Mouse (Mus musculus): Measurements from ENCODE around the gene Slc5a11. TPM values are rescaled to one million over a fixed set of nuclear protein-coding genes. Genes with fewer than 3 reads are reported as not detected.

Slc5a11 gene
- polyA plus RNA-seq, 1 experiment from 2014 or later, result 1.9 TPM

- 86% methylated on average over 10 of the region's 10 CpGs for WGBS (ENCODE audit: missing documents)
- Histone ChIP-seq H3K27ac (no peak overlapping the region), H3K36me3 (ENCODE audit: inconsistent target) (peaks cover 10% of the 10 kb centered on the region; the same call in 1 of the 2 replicates), H3K79me2 (ENCODE audit: inconsistent target) (no peaks in the 10 kb centered on the region), H3K4me3 (ENCODE audit: inconsistent target) (no peak overlapping the region)
Measured at GRCm38 (mm10) chr7:123198695-123199094, 15.9 kb upstream of the Slc5a11 start.

GRCm38 (mm10) chr7:123199151-123199550, 15.4 kb upstream of the Slc5a11 start:
- peaks cover 6% of the 10 kb centered on the region; the same call in 1 of the 2 replicates for H3K36me3 ChIP-seq (ENCODE audit: inconsistent target)
- H3K27ac ChIP-seq, result no peak overlapping the region
- WGBS (ENCODE audit: missing documents), result 84% methylated on average over 3 of the region's 3 CpGs
- no peak overlapping the region for H3K4me3 ChIP-seq (ENCODE audit: inconsistent target)
- no peaks in the 10 kb centered on the region for H3K79me2 ChIP-seq (ENCODE audit: inconsistent target)

DNA sequence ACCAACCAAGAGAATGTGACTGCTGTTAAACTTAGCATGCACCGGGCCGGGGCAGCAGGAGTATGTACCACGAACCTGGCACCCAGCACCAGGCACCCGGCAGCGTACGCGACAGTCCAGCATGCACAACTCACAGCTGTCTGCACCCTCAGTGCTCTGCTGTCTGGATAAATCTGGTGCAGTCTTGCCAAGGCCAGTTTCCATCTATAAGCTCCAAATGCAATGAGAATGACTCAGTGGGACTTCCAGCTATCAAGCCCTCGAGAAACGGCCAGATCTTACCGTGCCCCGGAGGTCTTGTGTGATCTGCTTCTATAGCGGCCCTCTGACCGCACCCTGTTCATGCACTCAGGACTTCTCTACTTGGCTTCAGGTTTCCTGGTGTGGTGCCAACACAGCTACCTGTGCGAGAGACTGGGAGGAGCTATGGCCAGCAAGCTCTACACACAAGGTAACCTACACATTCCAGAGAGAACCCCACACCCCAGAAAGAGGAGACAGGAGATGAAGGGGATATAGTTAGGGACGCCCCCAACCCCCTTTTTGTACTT, 14.8 kb upstream of the Slc5a11 start:
- Histone ChIP-seq H3K79me2 (ENCODE audit: inconsistent target) (no peaks in the 10 kb centered on the region), H3K36me3 (ENCODE audit: inconsistent target) (0 out of 2 replicates have a peak, but pooled peaks cover under 1% of the 10 kb centered on the region), H3K4me3 (ENCODE audit: inconsistent target) (no peak overlapping the region), H3K27ac (no peak overlapping the region)
- WGBS (ENCODE audit: missing documents), result 96% methylated on average over 15 of the region's 15 CpGs

GRCm38 (mm10) chr7:123200722-123201121, 13.9 kb upstream of the Slc5a11 start:
- H3K27ac ChIP-seq, result no peak overlapping the region
- H3K79me2 ChIP-seq (ENCODE audit: inconsistent target), result no peaks in the 10 kb centered on the region
- H3K4me3 ChIP-seq (ENCODE audit: inconsistent target), result no peak overlapping the region
- no peaks in the 10 kb centered on the region for H3K36me3 ChIP-seq (ENCODE audit: inconsistent target)
- WGBS (ENCODE audit: missing documents), result 52% methylated on average over 9 of the region's 9 CpGs

DNA sequence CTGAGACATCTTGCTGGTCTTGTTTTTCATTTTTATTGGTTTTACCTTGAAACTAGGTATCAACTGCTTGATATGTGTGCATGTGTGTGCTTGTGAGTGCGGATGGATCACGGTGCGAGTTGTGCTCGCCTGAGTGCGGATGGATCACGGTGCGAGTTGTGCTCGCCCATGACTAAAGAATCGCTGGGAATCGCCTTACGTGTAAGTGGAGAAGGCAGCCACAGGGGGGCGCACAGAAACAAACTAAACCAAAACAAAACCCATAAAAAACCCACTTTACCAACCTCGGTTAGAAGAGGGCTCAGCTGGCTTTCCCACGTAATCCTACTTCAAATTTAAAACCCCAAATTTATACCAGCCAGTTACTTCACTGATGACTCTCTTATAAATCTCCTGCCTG, 9.3 kb upstream of the Slc5a11 start:
- Histone ChIP-seq H3K4me3 (ENCODE audit: inconsistent target) (no peak overlapping the region), H3K27ac (no peak overlapping the region), H3K36me3 (ENCODE audit: inconsistent target) (no peaks in the 10 kb centered on the region), H3K79me2 (ENCODE audit: inconsistent target) (no peaks in the 10 kb centered on the region)
- WGBS (ENCODE audit: missing documents), result 12% methylated on average over 14 of the region's 14 CpGs

DNA sequence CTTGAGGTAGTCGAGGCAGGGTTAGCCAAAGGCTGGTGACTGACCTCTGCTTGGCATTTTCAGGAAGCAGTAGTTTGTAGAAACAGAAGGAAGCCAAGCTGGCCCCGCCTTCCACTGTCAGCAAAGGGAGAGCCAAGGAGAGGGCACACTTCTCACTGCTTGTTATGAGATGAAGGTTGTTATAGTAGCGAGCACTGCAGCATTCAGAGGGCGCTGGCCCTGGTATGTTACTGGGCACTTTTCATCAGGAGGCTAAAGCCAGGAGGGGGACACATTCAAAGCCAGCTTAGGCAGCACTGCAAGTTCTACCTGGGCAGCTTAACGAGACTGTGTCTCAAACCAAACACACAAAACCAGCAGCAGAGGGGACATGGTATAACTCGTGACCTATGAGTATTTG, 7.0 kb upstream of the Slc5a11 start:
- Histone ChIP-seq H3K79me2 (ENCODE audit: inconsistent target) (no peaks in the 10 kb centered on the region), H3K27ac (no peak overlapping the region), H3K4me3 (ENCODE audit: inconsistent target) (no peak overlapping the region), H3K36me3 (ENCODE audit: inconsistent target) (no peaks in the 10 kb centered on the region)
- WGBS (ENCODE audit: missing documents), result 54% methylated on average over 6 of the region's 6 CpGs

DNA sequence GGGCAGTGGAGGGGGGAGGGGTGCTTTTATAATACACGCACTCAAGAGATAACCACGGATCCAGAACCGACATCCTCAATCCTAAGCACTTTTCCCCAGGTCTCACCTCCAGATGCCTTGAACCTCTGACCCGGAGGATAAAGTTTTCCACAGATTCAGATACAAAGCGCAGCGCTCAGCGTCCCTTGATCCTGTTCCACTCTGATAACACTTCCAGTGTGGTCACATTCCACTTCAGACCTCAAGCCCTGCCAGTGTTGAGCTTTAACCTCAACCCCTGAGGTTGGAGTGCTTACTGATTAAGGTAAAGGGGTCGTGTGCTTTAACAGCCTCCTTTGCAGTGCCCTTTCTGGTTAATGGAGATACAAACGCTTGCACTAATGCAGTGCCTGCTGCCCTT, 4.7 kb upstream of the Slc5a11 start:
- H3K27ac ChIP-seq, result no peak overlapping the region
- WGBS (ENCODE audit: missing documents), result 85% methylated on average over 9 of the region's 9 CpGs

DNA sequence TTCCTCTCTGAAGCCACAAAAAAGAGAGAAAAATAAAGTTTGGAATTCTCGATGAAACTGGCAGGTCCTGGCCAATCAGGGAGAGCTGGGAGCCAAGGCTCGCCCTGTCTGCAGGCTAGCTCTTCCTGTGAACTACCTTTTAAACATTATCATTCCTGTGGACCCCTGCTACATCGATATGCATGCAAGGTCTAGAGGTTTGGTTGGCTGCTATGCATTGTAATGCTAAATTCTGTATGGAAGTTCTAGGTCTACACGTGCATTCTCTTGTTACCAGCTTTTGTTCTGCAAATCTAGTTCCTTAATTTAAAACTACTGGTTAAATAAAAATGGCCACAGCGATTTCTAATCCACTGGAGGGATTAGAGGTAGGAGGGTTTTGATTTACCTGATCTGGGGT, 3.1 kb upstream of the Slc5a11 start:
- no peak overlapping the region for H3K27ac ChIP-seq
- no peaks in the 10 kb centered on the region for H3K79me2 ChIP-seq (ENCODE audit: inconsistent target)
- no peak overlapping the region for H3K4me3 ChIP-seq (ENCODE audit: inconsistent target)
- 52% methylated on average over 5 of the region's 5 CpGs for WGBS (ENCODE audit: missing documents)
- H3K36me3 ChIP-seq (ENCODE audit: inconsistent target), result no peaks in the 10 kb centered on the region

More for the DNA sequence above, 4.7 kb upstream of the Slc5a11 start:
- Histone ChIP-seq H3K36me3 (ENCODE audit: inconsistent target) (no peaks in the 10 kb centered on the region), H3K79me2 (ENCODE audit: inconsistent target) (no peaks in the 10 kb centered on the region), H3K4me3 (ENCODE audit: inconsistent target) (no peak overlapping the region)

DNA sequence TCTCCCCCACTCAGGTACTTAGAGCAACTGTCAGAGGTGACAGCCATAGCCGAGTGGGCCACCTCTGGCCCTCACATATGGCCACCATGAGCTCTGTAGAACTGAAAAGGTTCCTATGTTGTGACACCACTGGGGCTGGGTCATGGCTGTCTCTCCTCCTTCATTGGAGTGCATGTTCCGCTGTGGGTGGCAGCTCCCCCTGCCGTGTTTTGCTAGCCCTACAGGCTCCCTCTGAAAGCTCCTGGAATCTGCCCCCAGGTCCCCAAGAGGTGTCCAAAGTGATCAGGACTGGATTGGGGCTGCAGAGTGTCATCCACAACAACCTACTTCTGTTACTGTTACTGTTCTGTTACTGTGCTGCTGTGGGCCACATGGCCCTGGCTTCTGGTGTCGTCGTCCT, 2.3 kb upstream of the Slc5a11 start:
- no peak overlapping the region for H3K4me3 ChIP-seq (ENCODE audit: inconsistent target)
- no peaks in the 10 kb centered on the region for H3K79me2 ChIP-seq (ENCODE audit: inconsistent target)
- no peak overlapping the region for H3K27ac ChIP-seq
- WGBS (ENCODE audit: missing documents), result 79% methylated on average over 5 of the region's 5 CpGs
- no peaks in the 10 kb centered on the region for H3K36me3 ChIP-seq (ENCODE audit: inconsistent target)

- 96% methylated on average over 2 of the region's 2 CpGs for WGBS (ENCODE audit: missing documents)
- H3K79me2 ChIP-seq (ENCODE audit: inconsistent target), result no peaks in the 10 kb centered on the region
- no peaks in the 10 kb centered on the region for H3K36me3 ChIP-seq (ENCODE audit: inconsistent target)
- no peak overlapping the region for H3K4me3 ChIP-seq (ENCODE audit: inconsistent target)
- H3K27ac ChIP-seq, result no peak overlapping the region
Measured at GRCm38 (mm10) chr7:123215138-123215537, 558 bp downstream of the Slc5a11 start.

- WGBS (ENCODE audit: missing documents), result 63% methylated on average over 7 of the region's 7 CpGs
- Histone ChIP-seq H3K36me3 (ENCODE audit: inconsistent target) (no peaks in the 10 kb centered on the region), H3K27ac (no peak overlapping the region), H3K4me3 (ENCODE audit: inconsistent target) (no peak overlapping the region), H3K79me2 (ENCODE audit: inconsistent target) (no peaks in the 10 kb centered on the region)
Measured at GRCm38 (mm10) chr7:123217448-123218354, 3.1 kb downstream of the Slc5a11 start.

GRCm38 (mm10) chr7:123218620-123219019, 4.0 kb downstream of the Slc5a11 start:
- Histone ChIP-seq H3K79me2 (ENCODE audit: inconsistent target) (no peaks in the 10 kb centered on the region), H3K27ac (no peak overlapping the region), H3K4me3 (ENCODE audit: inconsistent target) (no peak overlapping the region), H3K36me3 (ENCODE audit: inconsistent target) (no peaks in the 10 kb centered on the region)
- WGBS (ENCODE audit: missing documents), result 78% methylated on average over 6 of the region's 6 CpGs

GRCm38 (mm10) chr7:123219781-123220632, 5.4 kb downstream of the Slc5a11 start:
- Histone ChIP-seq H3K79me2 (ENCODE audit: inconsistent target) (no peaks in the 10 kb centered on the region), H3K36me3 (ENCODE audit: inconsistent target) (no peaks in the 10 kb centered on the region), H3K4me3 (ENCODE audit: inconsistent target) (no peak overlapping the region), H3K27ac (no peak overlapping the region)
- 78% methylated on average over 13 of the region's 13 CpGs for WGBS (ENCODE audit: missing documents)

GRCm38 (mm10) chr7:123220633-123220942, 6.0 kb downstream of the Slc5a11 start:
- no peaks in the 10 kb centered on the region for H3K36me3 ChIP-seq (ENCODE audit: inconsistent target)
- WGBS (ENCODE audit: missing documents), result 96% methylated on average over 2 of the region's 2 CpGs

GRCm38 (mm10) chr7:123224076-123224475, 9.5 kb downstream of the Slc5a11 start:
- Histone ChIP-seq H3K27ac (no peak overlapping the region), H3K4me3 (ENCODE audit: inconsistent target) (no peak overlapping the region), H3K79me2 (ENCODE audit: inconsistent target) (no peaks in the 10 kb centered on the region), H3K36me3 (ENCODE audit: inconsistent target) (no peaks in the 10 kb centered on the region)
- WGBS (ENCODE audit: missing documents), result 93% methylated on average over 9 of the region's 9 CpGs

More at GRCm38 (mm10) chr7:123220633-123220942, 6.0 kb downstream of the Slc5a11 start:
- no peak overlapping the region for H3K4me3 ChIP-seq (ENCODE audit: inconsistent target)
- no peak overlapping the region for H3K27ac ChIP-seq
- no peaks in the 10 kb centered on the region for H3K79me2 ChIP-seq (ENCODE audit: inconsistent target)
